Mouse (Mus musculus) layer of hippocampus, adult 18-20 months (tissue): ENCODE measurements at regions not wholly inside any gene's neighbourhood (a gene's known extent, or its start where the extent isn't known, plus 50 kb on each side); places are given as distances from the start of the nearest gene placed in this dataset.

ENCODE experiments used
- DNase-seq, 2 experiments: peaks; one replicate each; pipeline ENCODE4 v3.0.0; 2022; ENCODE audit warnings: low spot score in 2 of 2

GRCm38 (mm10) chr11:31781605-31782004, 90.4 kb upstream of the Cpeb4 start:
- DNase-seq = no peak

DNA sequence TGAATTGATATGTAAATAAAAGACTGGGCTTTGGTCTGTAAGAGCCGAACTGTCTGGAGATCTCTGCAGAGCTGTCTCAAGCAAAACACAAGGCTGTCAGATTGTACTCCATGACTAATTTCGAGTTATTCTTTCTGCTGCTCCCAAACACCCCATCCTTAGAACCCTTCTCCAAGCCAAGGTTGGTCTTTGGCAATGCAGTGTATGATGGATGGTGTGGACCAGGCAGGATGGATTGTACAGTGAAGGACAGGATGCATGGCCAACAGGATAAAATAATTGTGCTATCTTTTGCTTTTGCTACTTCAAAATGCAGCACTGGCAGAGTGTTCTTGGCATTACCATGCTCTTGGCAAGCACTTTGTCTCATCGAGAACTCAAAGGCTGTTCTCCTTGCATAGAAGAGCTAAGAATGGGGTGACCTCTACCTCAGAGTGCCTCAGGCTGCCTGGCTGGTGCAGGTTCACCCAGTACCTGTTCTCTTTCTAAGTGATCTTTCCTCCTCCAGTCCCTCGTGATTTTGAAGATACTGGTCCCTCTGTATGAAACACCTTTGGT, 88.4 kb upstream of the Cpeb4 start:
- DNase-seq = no peak

DNA sequence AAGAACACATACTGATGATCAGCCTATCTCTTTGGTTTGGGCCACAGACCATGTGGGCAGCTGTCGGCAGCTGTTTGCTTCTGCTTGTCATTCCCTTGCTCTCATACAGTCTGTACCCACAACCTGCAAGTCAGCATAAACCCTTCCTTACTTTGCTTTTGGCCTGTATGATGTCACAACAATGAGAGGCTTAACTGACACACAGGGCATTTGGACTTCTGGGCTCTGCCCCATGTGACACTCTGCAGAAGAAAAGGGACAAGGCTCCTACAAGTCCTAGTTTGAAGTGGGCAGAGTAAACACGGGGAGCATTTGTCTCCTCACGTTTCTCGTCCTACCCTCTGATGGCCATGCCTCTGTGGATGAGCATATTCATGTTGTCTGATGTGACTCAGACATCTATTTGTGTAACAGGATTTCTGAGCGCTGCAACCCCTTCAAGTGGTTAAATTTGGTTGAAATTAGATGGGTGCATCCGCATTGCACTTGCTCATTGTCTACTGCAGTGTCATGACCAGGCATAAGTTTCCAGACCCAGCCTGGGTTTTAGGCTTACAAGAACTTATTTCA, 87.6 kb upstream of the Cpeb4 start:
- DNase-seq = no peak

GRCm38 (mm10) chr11:31785160-31785559, 86.9 kb upstream of the Cpeb4 start:
- no peak for DNase-seq

GRCm38 (mm10) chr11:31787376-31787775, 84.6 kb upstream of the Cpeb4 start:
- DNase-seq = no peak

GRCm38 (mm10) chr11:31787917-31788703, 83.9 kb upstream of the Cpeb4 start:
- DNase-seq = no peak

GRCm38 (mm10) chr11:31789967-31790366, 82.0 kb upstream of the Cpeb4 start:
- DNase-seq = no peak

DNA sequence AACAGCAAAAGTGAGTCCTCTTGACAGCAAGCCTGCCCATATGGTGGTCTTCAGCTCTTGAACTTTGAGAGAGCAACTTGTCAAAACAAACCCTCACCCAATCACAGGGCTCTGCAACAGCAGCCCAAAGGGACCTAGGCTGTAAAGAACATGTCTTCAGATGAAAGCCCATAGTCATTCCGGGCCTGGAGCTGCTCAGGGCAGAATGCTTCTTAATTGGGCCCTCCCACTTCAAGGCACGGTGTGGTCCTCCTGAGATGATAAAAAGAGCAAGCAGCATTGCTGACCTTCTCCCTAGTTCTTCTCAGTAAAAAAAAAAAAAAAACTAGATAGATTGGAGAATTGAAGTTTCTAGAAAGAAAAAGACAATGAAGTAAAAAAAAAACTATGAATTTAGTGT, 80.7 kb upstream of the Cpeb4 start:
- DNase-seq = no peak

GRCm38 (mm10) chr11:31795084-31795483, 76.9 kb upstream of the Cpeb4 start:
- DNase-seq = no peak

GRCm38 (mm10) chr11:31796245-31796644, 75.8 kb upstream of the Cpeb4 start:
- peak; percentile 48 to 62 for DNase-seq

- DNase-seq = no peak
These were observed 70.4 kb upstream of the Cpeb4 start for GRCm38 (mm10) chr11:31801575-31801974.

GRCm38 (mm10) chr11:31803319-31803891, 68.6 kb upstream of the Cpeb4 start:
- peak in 1 of 2 experiments; percentile 44 for DNase-seq

DNA sequence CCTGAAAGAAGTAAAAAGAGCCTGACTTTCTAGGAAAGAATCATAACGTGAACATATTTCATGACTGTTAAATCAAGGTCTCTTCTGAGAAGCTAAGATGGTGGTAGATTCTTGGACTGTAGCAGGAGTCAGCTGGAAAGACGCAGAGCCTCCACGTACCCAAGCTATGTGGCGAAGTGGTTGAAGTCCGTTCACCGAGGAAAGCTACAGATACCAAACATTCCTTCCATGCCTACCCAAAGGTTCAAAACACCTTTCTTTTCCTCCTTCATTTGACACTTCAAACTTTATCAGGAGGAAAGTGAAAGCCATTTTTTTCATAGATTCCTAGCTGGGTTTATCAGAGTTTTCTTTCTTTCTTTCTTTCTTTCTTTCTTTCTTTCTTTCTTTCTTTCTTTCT, 67.5 kb upstream of the Cpeb4 start:
- no peak for DNase-seq

DNA sequence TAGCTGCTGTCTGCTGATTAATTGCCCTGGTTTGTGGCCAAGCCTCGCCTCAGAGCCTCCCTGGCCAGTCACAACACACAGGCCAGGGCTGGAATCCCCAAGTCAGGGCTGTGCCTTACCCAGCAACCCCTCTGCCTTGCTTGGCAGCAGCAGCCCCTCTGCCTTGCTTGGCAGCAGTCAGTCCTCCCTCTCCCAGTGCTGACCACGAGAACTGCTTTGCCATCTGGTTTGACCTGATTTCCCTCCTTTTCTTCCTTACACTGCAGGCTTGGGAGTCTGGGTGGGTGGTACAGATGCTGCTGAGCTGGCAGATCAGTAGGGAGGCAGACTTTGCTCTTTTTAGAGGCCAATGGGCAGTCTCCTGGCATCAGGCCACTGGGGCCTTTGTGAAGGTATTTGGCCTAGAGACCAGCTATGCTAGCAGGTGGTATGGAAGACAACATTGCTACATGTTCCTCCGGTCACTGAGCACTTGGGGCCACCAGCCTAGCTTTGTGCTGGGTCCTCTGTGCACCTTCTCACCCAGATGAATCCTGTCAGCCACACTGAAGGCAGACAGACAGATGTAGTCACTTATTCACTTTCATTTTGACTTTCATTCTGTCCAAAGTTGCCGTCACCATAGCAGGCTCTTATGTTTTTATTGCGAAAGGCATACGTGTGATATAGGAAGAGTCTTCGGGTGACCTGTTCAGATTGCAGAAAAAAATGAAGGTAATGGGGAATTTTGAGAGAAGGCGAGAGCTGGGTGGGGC, 64.4 kb upstream of the Cpeb4 start:
- DNase-seq = peak in 1 of 2 experiments; percentile 35

DNA sequence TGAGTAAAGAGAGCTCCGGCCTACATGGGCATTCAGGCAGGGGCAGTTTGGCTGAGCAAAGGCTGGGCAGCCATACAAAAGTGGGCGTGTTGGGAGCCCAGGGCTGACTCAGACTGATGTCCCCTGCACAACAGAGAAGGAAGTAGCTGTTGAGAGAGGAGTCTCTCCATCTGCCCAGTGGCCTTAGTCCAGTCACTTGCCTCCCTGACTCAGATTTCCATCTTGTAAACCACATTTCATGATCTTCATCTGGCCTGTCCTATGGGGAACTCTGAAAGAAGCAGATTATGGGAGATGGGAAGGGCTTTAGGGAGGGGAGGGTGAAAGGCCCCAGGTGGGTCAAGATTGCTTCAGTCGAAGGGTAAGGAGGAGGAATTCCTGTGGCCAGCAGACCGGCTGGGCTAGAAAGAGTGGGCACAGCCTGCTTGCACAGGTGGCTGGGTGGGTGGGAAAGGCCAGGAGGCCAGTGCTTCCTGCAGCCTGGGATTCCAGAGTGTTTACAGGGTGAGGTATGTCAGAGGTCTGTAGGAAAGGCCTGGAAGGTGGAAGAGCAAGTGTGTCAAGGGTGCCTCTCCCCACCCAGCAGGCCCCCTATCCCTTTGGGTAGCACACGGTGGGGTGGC, 63.7 kb upstream of the Cpeb4 start:
- DNase-seq = no peak

- DNase-seq = no peak
These were observed 61.8 kb upstream of the Cpeb4 start for GRCm38 (mm10) chr11:31810011-31810786.

GRCm38 (mm10) chr11:31812215-31812614, 59.8 kb upstream of the Cpeb4 start:
- DNase-seq = no peak

DNA sequence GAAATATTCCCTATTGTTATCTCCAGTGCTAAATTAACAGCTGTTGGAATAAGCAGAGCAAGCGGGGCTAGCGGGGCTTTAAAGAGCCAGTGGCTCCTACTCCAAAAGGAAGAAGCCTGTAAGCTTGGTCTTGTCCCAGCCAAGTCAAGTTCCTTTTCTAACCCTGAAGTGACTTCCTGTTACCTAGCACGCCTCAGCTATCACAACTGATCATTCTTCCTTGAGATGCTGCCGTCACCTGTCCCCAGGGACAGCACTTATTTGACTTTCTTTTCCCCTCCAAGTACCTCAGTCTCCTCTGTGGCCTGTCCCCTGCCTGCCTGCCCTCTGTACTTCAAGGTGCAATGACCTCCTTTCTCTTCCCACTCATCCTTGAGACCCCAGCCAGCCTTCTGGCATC, 57.4 kb upstream of the Cpeb4 start:
- no peak for DNase-seq

DNA sequence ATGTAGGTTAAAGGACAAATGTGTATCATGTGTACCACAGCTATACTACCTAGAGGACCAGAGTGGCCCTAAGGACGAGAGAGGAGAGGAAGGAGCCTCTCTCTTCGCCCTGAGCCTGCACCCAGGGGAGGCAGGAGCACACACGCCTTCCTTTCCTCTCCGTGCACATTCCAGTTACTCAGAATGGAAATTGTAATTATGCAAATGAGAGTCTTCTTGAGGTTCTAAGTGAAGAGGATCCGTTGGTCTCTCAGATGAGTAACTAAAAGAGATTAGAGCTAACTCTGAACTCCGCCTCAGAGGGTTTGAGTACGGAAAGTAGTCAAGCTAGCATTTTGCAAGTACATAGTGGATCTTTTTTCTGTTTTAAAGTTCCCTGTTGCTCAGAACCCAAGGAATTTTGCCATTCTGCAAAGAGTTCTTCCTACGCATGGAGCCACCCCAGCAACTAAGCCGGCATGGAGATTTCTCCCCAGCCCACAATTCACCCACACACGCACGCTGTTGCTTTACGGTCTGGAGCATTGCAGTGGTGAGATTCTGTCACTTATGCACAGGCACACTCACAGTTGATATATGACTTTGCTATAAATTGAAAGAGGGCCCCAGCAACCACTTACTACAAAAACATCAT, 56.0 kb upstream of the Cpeb4 start:
- DNase-seq = peak; percentile 44 to 74

GRCm38 (mm10) chr11:31818032-31818431, 54.0 kb upstream of the Cpeb4 start:
- DNase-seq = no peak
